Mouse (Mus musculus) stomach, postnatal 0 days (tissue): ENCODE data around the gene Rps11.

ENCODE experiments used
- CTCF ChIP-seq: IDR thresholded peaks from 2 replicates; pipeline ENCODE4 v1.5.1; 2016; ENCODE audit warnings: antibody characterized with exemption, low read depth, mild to moderate bottlenecking, moderate library complexity
- EP300 ChIP-seq: optimal IDR thresholded peaks from 2 replicates; pipeline ENCODE3; 2016; ENCODE audit warnings: antibody characterized with exemption

DNA sequence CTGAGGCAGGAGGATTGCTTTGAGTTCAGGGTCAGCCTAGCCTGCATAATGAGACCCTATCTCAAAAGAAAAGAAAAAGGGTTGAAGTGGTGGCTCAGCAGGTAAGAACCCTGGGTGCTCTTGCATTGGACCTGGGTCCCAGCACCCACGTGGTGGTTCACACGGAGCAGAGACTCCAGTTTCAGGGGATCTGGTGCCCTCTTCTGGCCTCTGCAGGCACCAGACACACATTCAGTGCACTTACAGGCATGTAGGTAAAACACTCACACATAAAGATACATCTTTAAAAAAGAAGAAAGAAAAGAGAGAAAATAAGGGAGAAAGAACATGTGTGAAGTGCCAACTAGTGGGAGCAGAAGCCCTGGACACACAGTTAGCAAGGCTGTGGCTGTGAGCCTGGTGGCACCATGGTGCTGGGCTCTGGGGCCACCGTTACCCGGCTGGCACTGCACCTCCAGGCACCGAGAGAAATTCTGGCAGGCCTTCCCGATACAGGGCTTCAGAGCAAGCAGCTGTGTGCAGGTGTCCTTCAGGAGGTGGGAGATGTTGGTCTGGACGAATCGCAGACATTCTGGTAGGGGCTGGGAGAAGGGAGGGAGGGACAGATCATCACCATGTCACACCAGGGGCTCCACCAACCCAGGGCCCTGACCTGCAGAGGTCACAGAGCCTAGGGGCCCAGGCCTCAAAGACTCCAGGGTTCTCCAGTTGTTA, 9.4 kb upstream of the Rps11 start:
- peak; percentile 45 for TF ChIP-seq CTCF
- TF ChIP-seq EP300 = no peak
